Comparison of ENCODE assay signal across 8 mouse cellular contexts in genomic region chr16:93682156-93682688, GRCm38 (mm10). TPM values are rescaled to one million over a fixed set of nuclear protein-coding genes. Genes with fewer than 3 reads are reported as not detected.
A peak's percentile ranks its signal among the peaks of the same experiment; 100 is the strongest.
DNase-seq lines count a peak whose midpoint lies in the region; ATAC-seq lines count a peak whose summit lies in the region.

No protein-coding gene starts in this region.

- H3K9me3 ChIP-seq in heart, embryonic 15.5 days (replicated peaks), result 0 out of 2 replicates have a peak, but pooled peaks cover 5% of the 10 kb centered on the region
- H3K9me3 ChIP-seq in hindbrain, embryonic 12.5 days (replicated peaks), result peaks cover 3% of the 10 kb centered on the region; the same call in 1 of the 2 replicates
- H3K9me3 ChIP-seq in midbrain, embryonic 12.5 days, result no peaks in the 10 kb centered on the region

- H3K9ac ChIP-seq in heart, embryonic 15.5 days, result 0 out of 2 replicates have a peak overlapping the region, but pooled peaks have one; percentile 54
- H3K9ac ChIP-seq in hindbrain, embryonic 12.5 days, result no peak overlapping the region
- H3K9ac ChIP-seq in midbrain, embryonic 12.5 days (replicated peaks), result no peak overlapping the region

- H3K4me3 ChIP-seq in heart, embryonic 15.5 days, result peak overlapping the region; percentile 56
- peak overlapping the region; percentile 41; the same call in 1 of the 2 replicates for H3K4me3 ChIP-seq in hindbrain, embryonic 12.5 days
- peak overlapping the region; percentile 45; the same call in 1 of the 2 replicates for H3K4me3 ChIP-seq in midbrain, embryonic 12.5 days

- no peak overlapping the region for H3K27ac ChIP-seq in heart, embryonic 15.5 days
- H3K27ac ChIP-seq in hindbrain, embryonic 12.5 days, result no peak overlapping the region
- H3K27ac ChIP-seq in midbrain, embryonic 12.5 days (replicated peaks), result no peak overlapping the region

- H3K36me3 ChIP-seq in heart, embryonic 15.5 days, result no peaks in the 10 kb centered on the region
- H3K36me3 ChIP-seq in hindbrain, embryonic 12.5 days, result no peaks in the 10 kb centered on the region
- no peaks in the 10 kb centered on the region for H3K36me3 ChIP-seq in midbrain, embryonic 12.5 days

- H3K4me2 ChIP-seq in heart, embryonic 15.5 days, result peak overlapping the region; percentile 95
- peak overlapping the region; percentile 67 for H3K4me2 ChIP-seq in hindbrain, embryonic 12.5 days (replicated peaks)
- H3K4me2 ChIP-seq in midbrain, embryonic 12.5 days (replicated peaks), result peak overlapping the region; percentile 74

- peaks cover 21% of the 10 kb centered on the region for H3K4me1 ChIP-seq in heart, embryonic 15.5 days (replicated peaks)
- peaks cover 15% of the 10 kb centered on the region for H3K4me1 ChIP-seq in hindbrain, embryonic 12.5 days
- H3K4me1 ChIP-seq in midbrain, embryonic 12.5 days, result peaks cover 13% of the 10 kb centered on the region

- H3K27me3 ChIP-seq in heart, embryonic 15.5 days, result peaks cover 60% of the 10 kb centered on the region
- peaks cover 51% of the 10 kb centered on the region for H3K27me3 ChIP-seq in hindbrain, embryonic 12.5 days
- peaks cover 59% of the 10 kb centered on the region for H3K27me3 ChIP-seq in midbrain, embryonic 12.5 days

- 23% methylated on average over 13 of the region's 13 CpGs for WGBS in heart, embryonic 15.5 days
- 29% methylated on average over 13 of the region's 13 CpGs for WGBS in hindbrain, embryonic 12.5 days
- WGBS in midbrain, embryonic 12.5 days, result 20% methylated on average over 13 of the region's 13 CpGs

- ATAC-seq in heart, embryonic 15.5 days (replicated peaks; ENCODE audit: insufficient number of reproducible peaks, insufficient read depth, low FRiP score, low read depth), result no peak
- no peak for ATAC-seq in hindbrain, embryonic 12.5 days (ENCODE audit: low FRiP score)
- ATAC-seq in midbrain, embryonic 12.5 days (ENCODE audit: low FRiP score, low read depth), result no peak

- no peak for DNase-seq in heart, adult 8-10 months (ENCODE audit: low spot score)
- DNase-seq in ZHBTc4 (ENCODE audit: low read depth, low spot score), result peak; percentile 85
- DNase-seq in cerebellum, adult 8-10 months, result no peak
- no peak for DNase-seq in layer of hippocampus, adult 8-10 months (ENCODE audit: low spot score in 2 of 2)
- no peak for DNase-seq in ovary, adult 18-20 months (ENCODE audit: low spot score)

RNA-seq across cellular contexts. Expression of gene Cbr3, which starts 0.8 kb away (rescaled TPM):
- polyA plus RNA-seq in heart, embryonic 15.5 days (2015; fragmentation: Nextera tagmentation; extraction: Ambion mirVana), result 1.1 and 1.7 TPM in 2 replicates
- 1 to 10 TPM; 1.4 to 3.2 (median 2.4) TPM for total RNA-seq in heart, adult 8-10 months (2022)
- polyA plus RNA-seq in hindbrain, embryonic 12.5 days (2016; fragmentation: Nextera tagmentation; extraction: Ambion mirVana), result 0.30 and 0.53 TPM in 2 replicates
- 0.59 and 0.65 TPM in 2 replicates for polyA plus RNA-seq in midbrain, embryonic 12.5 days (2016; fragmentation: Nextera tagmentation; extraction: Ambion mirVana)
- 10 to 100 TPM; 16.9 to 19.0 (median 17.5) TPM for total RNA-seq in layer of hippocampus, adult 8-10 months (2022)

RNA-seq across cellular contexts. Expression of gene Dop1b, which starts 29.5 kb away (rescaled TPM):
- 8.3 and 9.9 TPM in 2 replicates for polyA plus RNA-seq in heart, embryonic 15.5 days (2015; fragmentation: Nextera tagmentation; extraction: Ambion mirVana)
- 10 to 100 TPM; 16.6 to 19.7 (median 16.8) TPM for total RNA-seq in heart, adult 8-10 months (2022)
- 22.4 and 25.2 TPM in 2 replicates for polyA plus RNA-seq in hindbrain, embryonic 12.5 days (2016; fragmentation: Nextera tagmentation; extraction: Ambion mirVana)
- polyA plus RNA-seq in midbrain, embryonic 12.5 days (2016; fragmentation: Nextera tagmentation; extraction: Ambion mirVana), result 21.7 and 21.9 TPM in 2 replicates
- 100 to 1,000 TPM in 3 of 4 experiments, 10 to 100 TPM in 1; 88.7 to 126 (median 112) TPM for total RNA-seq in layer of hippocampus, adult 8-10 months (2022)

RNA-seq across cellular contexts. Expression of gene Gm5678, which starts 54.3 kb away (rescaled TPM):
- not detected in 2 replicates for polyA plus RNA-seq in heart, embryonic 15.5 days (2015; fragmentation: Nextera tagmentation; extraction: Ambion mirVana)
- total RNA-seq in heart, adult 8-10 months (2022), result 1 to 10 TPM; 1.2 to 2.0 (median 1.5) TPM
- polyA plus RNA-seq in hindbrain, embryonic 12.5 days (2016; fragmentation: Nextera tagmentation; extraction: Ambion mirVana), result not detected in 2 replicates
- not detected in 2 replicates for polyA plus RNA-seq in midbrain, embryonic 12.5 days (2016; fragmentation: Nextera tagmentation; extraction: Ambion mirVana)
- 1 to 10 TPM; 1.2 to 3.0 (median 2.5) TPM for total RNA-seq in layer of hippocampus, adult 8-10 months (2022)
